Mouse (Mus musculus): ENCODE measurements at regions not wholly inside any gene's neighbourhood (a gene's known extent, or its start where the extent isn't known, plus 50 kb on each side); places are given as distances from the start of the nearest gene placed in this dataset.

GRCm38 (mm10) chr5:39126270-39126691, 249.7 kb upstream of the Clnk start:
- TF ChIP-seq CTCF (IDR thresholded peaks at IDR 0.05; ENCODE audit: low read depth, low read length) (no peak), POLR2A (IDR thresholded peaks at IDR 0.05; ENCODE audit: insufficient read depth, low read length) (no peak)

All from ES-Bruce4 (cell line).